Mouse (Mus musculus): Measurements from ENCODE around the gene Vmn1r59.
"Not testable (repeated sequence)": the region's sequence is repeated elsewhere in the genome, so short reads cannot be mapped to it uniquely, and the experiment has no call there.

Gene Vmn1r59

DNA sequence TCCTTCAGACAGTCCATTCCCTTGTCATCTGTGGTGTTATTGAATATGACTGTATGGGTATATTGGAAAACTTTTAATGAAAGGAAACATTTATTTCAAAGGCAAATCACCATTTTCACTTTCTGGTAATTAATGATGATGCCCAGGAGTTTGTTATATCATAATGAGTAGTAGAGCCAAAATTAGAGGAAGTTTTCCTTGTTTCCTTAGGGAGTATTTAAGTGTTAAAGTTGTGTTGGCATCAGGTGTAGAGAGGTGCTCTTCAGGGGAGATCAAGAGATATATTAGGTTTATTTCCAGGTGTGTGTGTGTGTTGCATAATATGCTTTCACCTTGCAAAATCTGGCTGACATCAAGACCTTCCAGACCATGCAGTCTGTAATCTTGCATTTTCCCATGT lies at the start of gene Vmn1r59:
Gene Vmn1r59 (minus strand): TSS at position 101 of the 400 bp plus-strand sequence.
- DNase-seq (ENCODE audit: low spot score): no peak

DNA sequence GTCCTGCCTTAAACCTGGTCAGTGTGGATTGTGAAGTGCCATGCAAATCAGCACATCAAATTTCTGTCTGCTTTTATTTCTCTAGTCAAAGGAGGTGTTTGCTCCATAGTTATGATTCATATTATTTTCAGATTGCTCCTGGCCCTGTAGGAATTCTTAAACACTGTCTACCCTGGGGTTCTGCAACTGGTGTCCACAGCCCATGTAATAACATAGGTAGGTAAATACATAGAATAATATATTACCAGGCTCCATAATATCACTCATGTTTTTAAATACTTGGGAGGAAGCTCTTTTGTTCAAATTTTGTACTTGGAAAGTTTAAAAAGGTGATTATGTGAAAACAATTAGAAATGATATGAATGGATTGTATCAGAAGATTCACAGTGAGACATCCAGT lies 37.3 kb upstream of the Vmn1r59 start, which contains the start of gene Vmn2r28:
Gene Vmn2r28 (minus strand): TSS at position 101 of the 400 bp plus-strand sequence.
- not testable (repeated sequence) for DNase-seq (ENCODE audit: low spot score)

DNA sequence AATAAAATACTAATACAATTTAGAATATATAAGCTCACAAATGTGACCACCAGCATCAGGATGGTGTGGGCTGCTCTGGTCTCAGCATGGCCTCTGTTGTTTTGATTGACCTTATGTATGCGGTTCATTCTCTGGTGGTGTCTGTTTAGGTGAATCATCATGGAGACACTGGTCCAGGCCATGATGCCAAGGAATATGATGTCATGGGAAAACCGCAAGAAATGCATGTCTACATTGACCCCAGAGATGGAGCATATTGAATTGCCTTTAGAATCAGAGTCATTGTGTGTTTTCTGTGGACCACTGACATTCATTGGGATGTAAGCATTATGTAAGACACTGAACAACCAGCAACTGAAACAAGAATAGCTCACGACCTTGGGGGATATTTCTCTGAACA lies 2.6 kb downstream of the Vmn1r59 start:
- not testable (repeated sequence) for DNase-seq (ENCODE audit: low spot score)

DNA sequence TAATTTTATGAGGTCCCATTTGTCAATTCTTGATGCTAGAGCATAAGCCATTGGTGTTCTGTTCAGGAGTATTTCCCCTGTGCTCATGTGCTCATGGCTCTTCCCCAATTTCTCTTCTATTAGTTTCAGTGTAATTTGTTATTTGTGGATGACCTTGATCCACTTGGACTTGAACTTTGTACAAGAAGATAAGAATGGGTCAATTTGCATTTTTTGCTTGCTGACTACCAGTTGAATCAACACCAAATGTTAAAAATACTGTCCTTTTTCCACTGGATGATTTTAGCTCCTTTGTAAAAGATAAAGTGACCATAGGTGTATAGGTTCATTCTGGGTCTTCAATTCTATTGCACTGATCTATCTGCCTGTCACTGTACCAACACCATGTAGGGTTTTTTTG lies 7.9 kb downstream of the Vmn1r59 start:
- DNase-seq (ENCODE audit: low spot score): no peak

DNA sequence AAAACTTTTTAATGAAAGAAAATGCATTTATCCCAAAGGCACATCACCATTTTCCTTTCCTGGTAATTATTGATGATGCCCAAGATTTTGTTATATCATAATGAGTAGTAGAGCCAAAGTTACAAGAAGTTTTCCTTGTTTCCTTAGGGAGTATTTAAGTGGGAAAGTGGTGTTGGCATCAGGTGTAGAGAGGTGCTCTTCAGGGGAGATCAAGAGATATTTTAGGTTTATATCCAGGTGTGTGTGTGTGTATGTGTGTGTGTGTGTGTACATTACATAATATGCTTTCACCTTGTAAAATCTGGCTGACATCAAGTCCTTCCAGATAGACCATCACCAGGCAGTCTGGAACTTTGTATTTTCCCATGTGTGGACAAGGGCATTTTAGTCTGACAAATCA lies 43.3 kb downstream of the Vmn1r59 start, which contains the start of gene Vmn1r58:
Gene Vmn1r58 (minus strand): TSS at position 101 of the 400 bp plus-strand sequence.
- not testable (repeated sequence) for DNase-seq (ENCODE audit: low spot score)

DNA sequence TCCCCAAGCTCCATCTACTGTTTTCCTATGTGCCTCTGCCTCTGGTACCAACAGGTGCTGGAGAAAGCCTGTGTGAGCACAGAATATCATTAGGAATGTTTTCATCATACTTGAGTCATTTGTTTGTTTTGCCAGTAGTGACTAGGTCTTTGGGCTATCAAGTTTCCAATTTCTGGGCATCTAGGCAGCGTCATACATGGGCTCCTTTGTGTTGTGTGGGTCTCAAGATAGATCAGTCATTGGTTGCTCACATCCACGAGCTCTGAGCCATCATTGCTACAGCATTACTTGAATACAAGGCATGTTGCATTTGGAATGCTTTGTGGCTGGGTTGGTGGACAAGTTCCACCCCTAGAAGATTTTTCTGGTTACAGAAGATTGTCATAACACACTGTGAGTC lies 50.4 kb downstream of the Vmn1r59 start:
- DNase-seq (ENCODE audit: low spot score): no peak
